Mouse (Mus musculus) limb, embryonic 11.5 days (tissue): ENCODE measurements around the gene Arsk. TPM values are rescaled to one million over a fixed set of nuclear protein-coding genes. Genes with fewer than 3 reads are reported as not detected.

Experiments used
- ATAC-seq: fragments of 200-750 bp; cut with Nextera tagmentation; 2 replicates; pipeline ENCODE4 v1.8.0; 2017; ENCODE audit warnings: low read depth; ENCODE audit not compliant: insufficient number of reproducible peaks, low FRiP score, low TSS enrichment
- DNase-seq: peaks from one replicate; pipeline ENCODE4 v3.0.0-alpha.2; 2015; ENCODE audit warnings: low spot score
- H3K27ac ChIP-seq: fragments of 300-500 bp; sonication (generic); replicated peaks from 2 replicates; pipeline ENCODE4 v1.5.1; 2014; ENCODE audit warnings: low read depth, mild to moderate bottlenecking, low read length
- H3K27me3 ChIP-seq: fragments of 300-500 bp; sonication (generic); 2 replicates; pipeline ENCODE4 v1.6.1; 2014; ENCODE audit warnings: mild to moderate bottlenecking, low read length, mixed read lengths; ENCODE audit not compliant: control insufficient read depth, insufficient read depth
- H3K36me3 ChIP-seq: fragments of 300-500 bp; sonication (generic); 2 replicates; pipeline ENCODE4 v1.6.1; 2014; ENCODE audit warnings: mild to moderate bottlenecking, low read length, moderate library complexity, mixed read lengths; ENCODE audit not compliant: control insufficient read depth, insufficient read depth
- H3K4me1 ChIP-seq: fragments of 300-500 bp; sonication (generic); 2 replicates; pipeline ENCODE4 v1.6.1; 2014; ENCODE audit warnings: low read length, mixed read lengths; ENCODE audit not compliant: control insufficient read depth, insufficient read depth
- H3K4me2 ChIP-seq: fragments of 300-500 bp; sonication (generic); 2 replicates; pipeline ENCODE4 v1.6.1; 2014; ENCODE audit warnings: low read depth, mild to moderate bottlenecking, moderate library complexity; ENCODE audit not compliant: severe bottlenecking
- H3K4me3 ChIP-seq: fragments of 300-500 bp; sonication (generic); 2 replicates; pipeline ENCODE4 v1.5.1; 2014; ENCODE audit warnings: low read depth, low read length
- H3K9ac ChIP-seq: fragments of 300-500 bp; sonication (generic); 2 replicates; pipeline ENCODE4 v1.6.1; 2014; ENCODE audit warnings: mild to moderate bottlenecking, low read length
- H3K9me3 ChIP-seq: fragments of 300-500 bp; sonication (generic); 2 replicates; pipeline ENCODE4 v1.6.1; 2016; ENCODE audit warnings: low read length; ENCODE audit not compliant: control insufficient read depth
- WGBS: fragments of 180-500 bp; shearing (Covaris S2); extraction: QIAGEN DNeasy Blood & Tissue Kit; methylation state at CpG from one replicate; pipeline ENCODE4 v1.1.7; 2014; 5-methylcytosine and 5-hydroxymethylcytosine counted together
- polyA plus RNA-seq: library from polyadenylated mRNA; unstranded; fragments of >200 nt; fragmentation: Nextera tagmentation; extraction: Ambion mirVana; gene quantifications from 2 replicates; pipeline ENCODE4 v1.2.1, GENCODE M21; 2014

The Arsk gene
- polyA plus RNA-seq, 1 experiment from 2014 or later = 8.0 TPM

GRCm38 (mm10) chr13:76074323-76074722 lies 24.1 kb downstream of the Arsk start:
- Histone ChIP-seq H3K27ac (no peak overlapping the region), H3K4me1 (no peaks in the 10 kb centered on the region), H3K27me3 (no peaks in the 10 kb centered on the region), H3K36me3 (no peaks in the 10 kb centered on the region), H3K4me2 (no peak overlapping the region), H3K9ac (no peak overlapping the region), H3K4me3 (no peak overlapping the region), H3K9me3 (no peaks in the 10 kb centered on the region)
- WGBS = 82% methylated on average over 1 of the region's 1 CpGs
- DNase-seq (no peak), ATAC-seq (no peak)

- ATAC-seq = peak; percentile 76; the same call in 1 of the 2 replicates
- H3K36me3 ChIP-seq = peaks cover 3% of the 10 kb centered on the region; the same call in 1 of the 2 replicates
- 64% methylated on average over 13 of the region's 13 CpGs for WGBS
- peaks cover 8% of the 10 kb centered on the region; the same call in 1 of the 2 replicates for H3K4me1 ChIP-seq
- no peak overlapping the region for H3K4me3 ChIP-seq
- H3K27me3 ChIP-seq = no peaks in the 10 kb centered on the region
- H3K9me3 ChIP-seq = no peaks in the 10 kb centered on the region
- H3K4me2 ChIP-seq = no peak overlapping the region
- H3K27ac ChIP-seq = no peak overlapping the region
- no peak overlapping the region for H3K9ac ChIP-seq
- DNase-seq = peak; percentile 43
These were observed 34.0 kb downstream of the Arsk start for GRCm38 (mm10) chr13:76064363-76064945.

- no peak overlapping the region for H3K4me3 ChIP-seq
- H3K27me3 ChIP-seq = no peaks in the 10 kb centered on the region
- no peak overlapping the region for H3K27ac ChIP-seq
- H3K9me3 ChIP-seq = no peaks in the 10 kb centered on the region
- ATAC-seq (no peak), DNase-seq (no peak)
- no peak overlapping the region for H3K9ac ChIP-seq
- no peak overlapping the region for H3K4me2 ChIP-seq
- H3K36me3 ChIP-seq = peaks cover 3% of the 10 kb centered on the region; the same call in 1 of the 2 replicates
- peaks cover 8% of the 10 kb centered on the region; the same call in 1 of the 2 replicates for H3K4me1 ChIP-seq
- WGBS = 82% methylated on average over 4 of the region's 4 CpGs
These were observed 34.9 kb downstream of the Arsk start for GRCm38 (mm10) chr13:76063548-76063947.

GRCm38 (mm10) chr13:76062569-76062968 lies 35.9 kb downstream of the Arsk start:
- H3K4me2 ChIP-seq = no peak overlapping the region
- H3K27ac ChIP-seq = no peak overlapping the region
- H3K27me3 ChIP-seq = 0 out of 2 replicates have a peak, but pooled peaks cover 2% of the 10 kb centered on the region
- no peak overlapping the region for H3K4me3 ChIP-seq
- peaks cover 8% of the 10 kb centered on the region; the same call in 1 of the 2 replicates for H3K4me1 ChIP-seq
- ATAC-seq (no peak), DNase-seq (no peak)
- peaks cover 3% of the 10 kb centered on the region; the same call in 1 of the 2 replicates for H3K36me3 ChIP-seq
- H3K9ac ChIP-seq = no peak overlapping the region
- H3K9me3 ChIP-seq = no peaks in the 10 kb centered on the region
- 94% methylated on average over 3 of the region's 3 CpGs for WGBS

GRCm38 (mm10) chr13:76062126-76062525 lies 36.3 kb downstream of the Arsk start:
- H3K4me2 ChIP-seq = no peak overlapping the region
- no peak overlapping the region for H3K4me3 ChIP-seq
- H3K27me3 ChIP-seq = 0 out of 2 replicates have a peak, but pooled peaks cover 5% of the 10 kb centered on the region
- H3K4me1 ChIP-seq = peaks cover 8% of the 10 kb centered on the region; the same call in 1 of the 2 replicates
- H3K9me3 ChIP-seq = no peaks in the 10 kb centered on the region
- ATAC-seq (no peak), DNase-seq (no peak)
- H3K36me3 ChIP-seq = peaks cover 3% of the 10 kb centered on the region; the same call in 1 of the 2 replicates
- H3K9ac ChIP-seq = no peak overlapping the region
- 93% methylated on average over 3 of the region's 3 CpGs for WGBS
- H3K27ac ChIP-seq = no peak overlapping the region

- DNase-seq (no peak), ATAC-seq (no peak)
- Histone ChIP-seq H3K4me1 (peaks cover 13% of the 10 kb centered on the region), H3K4me3 (no peak overlapping the region), H3K27ac (no peak overlapping the region), H3K36me3 (no peaks in the 10 kb centered on the region), H3K9me3 (no peaks in the 10 kb centered on the region), H3K27me3 (peaks cover 23% of the 10 kb centered on the region), H3K4me2 (no peak overlapping the region), H3K9ac (no peak overlapping the region)
- WGBS = 93% methylated on average over 4 of the region's 4 CpGs
These were observed 38.9 kb downstream of the Arsk start for GRCm38 (mm10) chr13:76059591-76059990.

- 66% methylated on average over 10 of the region's 10 CpGs for WGBS
- Histone ChIP-seq H3K4me3 (no peak overlapping the region), H3K4me1 (peaks cover 8% of the 10 kb centered on the region), H3K9ac (no peak overlapping the region), H3K9me3 (no peaks in the 10 kb centered on the region), H3K27ac (no peak overlapping the region), H3K36me3 (no peaks in the 10 kb centered on the region), H3K27me3 (peaks cover 26% of the 10 kb centered on the region), H3K4me2 (no peak overlapping the region)
- DNase-seq = no peak
- no peak for ATAC-seq
These were observed 41.0 kb downstream of the Arsk start for GRCm38 (mm10) chr13:76057267-76058069.

- Histone ChIP-seq H3K27ac (no peak within 1 kb of the TSS), H3K9ac (peak within 1 kb of the TSS; percentile 1; the same call in 1 of the 2 replicates), H3K36me3 (no peaks in the 10 kb centered on the region), H3K27me3 (peaks cover 26% of the 10 kb centered on the region), H3K4me2 (peak within 1 kb of the TSS; percentile 92), H3K4me3 (peak within 1 kb of the TSS; percentile 47), H3K9me3 (no peaks in the 10 kb centered on the region), H3K4me1 (peaks cover 8% of the 10 kb centered on the region)
- ATAC-seq (peak; percentile 36), DNase-seq (no peak)
- WGBS = 13% methylated on average over 10 of the region's 10 CpGs
These were observed 41.6 kb downstream of the Arsk start, which contains the start of gene Gpr150 for GRCm38 (mm10) chr13:76056896-76057266. Gene Gpr150 (minus strand): TSS chr13:76056996.
